ENCODE assay signal across 9 mouse cellular contexts in genomic region chr8:84722850-84723570, GRCm38 (mm10). TPM values are rescaled to one million over a fixed set of nuclear protein-coding genes. Genes with fewer than 3 reads are reported as not detected.
DNase-seq lines count a peak whose midpoint lies in the region; ATAC-seq lines count a peak whose summit lies in the region.
"Had no signal": no experiment of that assay in that cellular context is flagged by ENCODE, and none has a peak within 500 bp of the region (broad histone marks: within the 10 kb centered on the region; RNA-seq: fewer than 3 reads in every experiment).

Gene G430095P16Rik (plus strand): TSS chr8:84723007.

- peaks cover 51% of the 10 kb centered on the region for H3K4me1 ChIP-seq in embryonic facial prominence, embryonic 12.5 days
- H3K4me1 ChIP-seq in heart, embryonic 12.5 days (replicated peaks), result peaks cover 78% of the 10 kb centered on the region
- peaks cover 62% of the 10 kb centered on the region for H3K4me1 ChIP-seq in kidney, embryonic 15.5 days

- H3K27me3 ChIP-seq in embryonic facial prominence, embryonic 12.5 days, result peaks cover 13% of the 10 kb centered on the region; the same call in 1 of the 2 replicates
- H3K27me3 ChIP-seq in heart, embryonic 12.5 days (replicated peaks), result peaks cover 20% of the 10 kb centered on the region
- H3K27me3 ChIP-seq in kidney, embryonic 15.5 days, result peaks cover 24% of the 10 kb centered on the region

- H3K9ac ChIP-seq in embryonic facial prominence, embryonic 12.5 days, result peak within 1 kb of the TSS; percentile 34
- H3K9ac ChIP-seq in heart, embryonic 12.5 days, result peak within 1 kb of the TSS; percentile 71
- H3K9ac ChIP-seq in kidney, embryonic 15.5 days, result peak within 1 kb of the TSS; percentile 27; the same call in 1 of the 2 replicates

- H3K27ac ChIP-seq in embryonic facial prominence, embryonic 12.5 days, result peak within 1 kb of the TSS; percentile 99
- H3K27ac ChIP-seq in heart, embryonic 12.5 days (ENCODE audit: poor library complexity, severe bottlenecking), result peak within 1 kb of the TSS; percentile 96
- H3K27ac ChIP-seq in kidney, embryonic 15.5 days, result peak within 1 kb of the TSS; percentile 87

- H3K4me3 ChIP-seq in embryonic facial prominence, embryonic 12.5 days, result peak within 1 kb of the TSS; percentile 14
- H3K4me3 ChIP-seq in heart, embryonic 12.5 days, result peak within 1 kb of the TSS; percentile 33
- no peak within 1 kb of the TSS for H3K4me3 ChIP-seq in kidney, embryonic 15.5 days (replicated peaks)

- peak; percentile 93 for DNase-seq in 416B (ENCODE audit: low read depth)
- DNase-seq in MEL-GATA-1-ER (ENCODE audit: extremely low read depth, low read depth), result peak; percentile 87
- DNase-seq in lung, adult 18-20 months, result peak; percentile 93 to 96
- peak; percentile 46 to 71 for DNase-seq in thymus, postnatal 36 days

- WGBS in embryonic facial prominence, embryonic 12.5 days, result 6% methylated on average over 10 of the region's 10 CpGs
- WGBS in heart, embryonic 12.5 days, result 11% methylated on average over 10 of the region's 10 CpGs
- 23% methylated on average over 10 of the region's 10 CpGs for WGBS in kidney, embryonic 15.5 days

- H3K9me3 ChIP-seq in embryonic facial prominence, embryonic 12.5 days, result no peaks in the 10 kb centered on the region
- no peaks in the 10 kb centered on the region for H3K9me3 ChIP-seq in heart, embryonic 12.5 days (replicated peaks)
- H3K9me3 ChIP-seq in kidney, embryonic 15.5 days (replicated peaks), result no peaks in the 10 kb centered on the region

- peak; percentile 90 for ATAC-seq in embryonic facial prominence, embryonic 12.5 days (ENCODE audit: insufficient number of reproducible peaks, insufficient read depth, low FRiP score, low TSS enrichment)
- peak; percentile 85 for ATAC-seq in heart, embryonic 12.5 days (ENCODE audit: insufficient number of reproducible peaks, low FRiP score)
- peak; percentile 83 for ATAC-seq in kidney, embryonic 15.5 days (replicated peaks; ENCODE audit: low FRiP score)
- peak; percentile 52 for ATAC-seq in neutrophil, adult 5-6 weeks (ENCODE audit: extremely low read depth, insufficient number of reproducible peaks, low FRiP score, poor library complexity, severe bottlenecking)

- H3K4me2 ChIP-seq in embryonic facial prominence, embryonic 12.5 days (replicated peaks), result peak within 1 kb of the TSS; percentile 44
- peak within 1 kb of the TSS; percentile 63 for H3K4me2 ChIP-seq in heart, embryonic 12.5 days
- H3K4me2 ChIP-seq in kidney, embryonic 15.5 days, result peak within 1 kb of the TSS; percentile 29

- H3K36me3 ChIP-seq in embryonic facial prominence, embryonic 12.5 days, result peaks cover 50% of the 10 kb centered on the region
- H3K36me3 ChIP-seq in heart, embryonic 12.5 days, result peaks cover 5% of the 10 kb centered on the region; the same call in 1 of the 2 replicates
- peaks cover 20% of the 10 kb centered on the region for H3K36me3 ChIP-seq in kidney, embryonic 15.5 days

RNA-seq across cellular contexts. Expression of gene G430095P16Rik, which starts in this region (rescaled TPM):
- polyA plus RNA-seq in embryonic facial prominence, embryonic 12.5 days (2016; fragmentation: Nextera tagmentation; extraction: Ambion mirVana), result 7.1 and 7.4 TPM in 2 replicates
- polyA plus RNA-seq in heart, embryonic 12.5 days (2016; fragmentation: Nextera tagmentation; extraction: Ambion mirVana), result 5.4 and 6.9 TPM in 2 replicates
- 1.9 and 2.3 TPM in 2 replicates for polyA plus RNA-seq in kidney, embryonic 15.5 days (2015; fragmentation: Nextera tagmentation; extraction: Ambion mirVana)
- total RNA-seq in neutrophil, adult 5-6 weeks (2017), result 0.61 and 3.4 TPM in 2 replicates
- total RNA-seq: layer of hippocampus, postnatal 14 days had no signal
